Mouse (Mus musculus) central nervous system, embryonic 18 days (tissue): ENCODE data around the gene Olfr972. TPM values are rescaled to one million over a fixed set of nuclear protein-coding genes. Genes with fewer than 3 reads are reported as not detected.

Experiments
- polyA plus RNA-seq: library from polyadenylated mRNA; depleted of rRNA; stranded (reverse); fragments of >200 nt; gene quantifications from 2 replicates; pipeline ENCODE4 v1.2.3, GENCODE M21; 2012; rRNA removed

Gene Olfr972
- polyA plus RNA-seq = not detected in 2 replicates

GRCm38 (mm10) chr9:39866122-39866521, at the start of gene Olfr972:
TSS of gene Olfr972 (plus strand) at chr9:39866422.

GRCm38 (mm10) chr9:39836576-39836975, 29.6 kb upstream of the Olfr972 start, which contains the start of gene Olfr971:
TSS of gene Olfr971 (plus strand) at chr9:39836876.

GRCm38 (mm10) chr9:39907036-39907435, 40.8 kb downstream of the Olfr972 start, which contains the start of gene Olfr229:
TSS of gene Olfr229 (plus strand) at chr9:39907336.

Other genes starting within 250 kb of the Olfr972 start
- gene Olfr960, start 245.0 kb upstream of the Olfr972 start, polyA plus RNA-seq = not detected in 2 replicates
- not detected in 2 replicates for gene Olfr961, start 221.3 kb upstream of the Olfr972 start, polyA plus RNA-seq
- gene Olfr963, start 199.2 kb upstream of the Olfr972 start, polyA plus RNA-seq = not detected in 2 replicates
- gene Olfr149, start 159.3 kb upstream of the Olfr972 start, polyA plus RNA-seq = not detected in 2 replicates
- not detected in 2 replicates for gene Olfr965, start 155.1 kb upstream of the Olfr972 start, polyA plus RNA-seq
- not detected in 2 replicates for gene Olfr150, start 135.4 kb upstream of the Olfr972 start, polyA plus RNA-seq
- not detected in 2 replicates for gene Olfr967, start 120.2 kb upstream of the Olfr972 start, polyA plus RNA-seq
- gene Olfr968, start 83.2 kb upstream of the Olfr972 start, polyA plus RNA-seq = not detected in 2 replicates
- gene Olfr969, start 75.5 kb upstream of the Olfr972 start, polyA plus RNA-seq = not detected in 2 replicates
- gene Olfr970, start 57.6 kb upstream of the Olfr972 start, polyA plus RNA-seq = not detected in 2 replicates
- gene Olfr971, start 29.5 kb upstream of the Olfr972 start, polyA plus RNA-seq = not detected in 2 replicates
- gene Olfr229, start 40.9 kb downstream of the Olfr972 start, polyA plus RNA-seq = not detected in 2 replicates
- gene Olfr974, start 71.1 kb downstream of the Olfr972 start, polyA plus RNA-seq = not detected in 2 replicates
- gene Olfr975, start 85.6 kb downstream of the Olfr972 start, polyA plus RNA-seq = 0.04 and 0.09 TPM in 2 replicates
- not detected in 2 replicates for gene Olfr976, start 94.7 kb downstream of the Olfr972 start, polyA plus RNA-seq
- gene Olfr978, start 125.7 kb downstream of the Olfr972 start, polyA plus RNA-seq = not detected in 2 replicates
- not detected in 2 replicates for gene Olfr979, start 137.0 kb downstream of the Olfr972 start, polyA plus RNA-seq
- gene Olfr980, start 143.2 kb downstream of the Olfr972 start, polyA plus RNA-seq = not detected in 2 replicates
- gene Olfr981, start 155.0 kb downstream of the Olfr972 start, polyA plus RNA-seq = not detected in 2 replicates
- not detected in 2 replicates for gene Olfr982, start 207.4 kb downstream of the Olfr972 start, polyA plus RNA-seq
- not detected in 2 replicates for gene Olfr983, start 227.2 kb downstream of the Olfr972 start, polyA plus RNA-seq
- gene Olfr984, start 247.8 kb downstream of the Olfr972 start, polyA plus RNA-seq = not detected in 2 replicates